Mouse (Mus musculus): ENCODE measurements around the gene Gm21783.
"Not testable (repeated sequence)": the region's sequence is repeated elsewhere in the genome, so short reads cannot be mapped to it uniquely, and the experiment has no call there.

Gm21783 gene

DNA sequence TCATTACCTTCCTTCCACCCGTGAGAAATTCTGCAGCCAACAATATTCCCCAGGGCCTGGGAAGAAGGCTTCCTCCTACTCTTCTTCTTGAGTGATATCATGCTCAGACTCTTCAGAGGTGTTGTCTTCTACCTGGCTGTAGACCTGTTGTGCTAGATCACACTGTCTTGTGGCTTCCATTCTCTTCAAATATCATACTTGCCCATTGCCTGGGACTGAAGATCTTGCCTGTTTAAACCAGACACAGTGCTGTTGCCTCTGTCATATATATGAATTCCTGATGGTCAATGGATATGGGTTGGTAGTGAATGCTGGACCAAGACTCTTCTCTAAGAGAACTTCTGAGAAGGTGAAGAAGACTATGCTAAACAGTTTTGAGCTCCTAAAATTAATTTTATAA lies at the start of gene Gm21783:
Gm21783 (minus strand) TSS at position 101 of the 400 bp plus-strand sequence.
- in situ Hi-C loops (cut with MboI; ENCODE audit: unreplicated experiment in 2 of 2) = not testable (repeated sequence)
